Mouse (Mus musculus) lung, adult 2 months (tissue): ENCODE data around the gene Nr2f1.

Source experiments
- CTCF ChIP-seq: fragments of 200-500 bp; IDR thresholded peaks from 2 replicates; pipeline ENCODE4 v1.5.1; 2011; ENCODE audit warnings: mild to moderate bottlenecking, low read length, control low read depth; ENCODE audit not compliant: insufficient read depth
- POLR2A ChIP-seq: fragments of 200-500 bp; IDR thresholded peaks from 2 replicates; pipeline ENCODE4 v1.6.1; 2011; ENCODE audit warnings: low read depth, mild to moderate bottlenecking, control low read depth, low read length, borderline replicate concordance; ENCODE audit errors: extremely low read depth

GRCm38 (mm10) chr13:78208689-78209410 lies 9.3 kb upstream of the Nr2f1 start:
- no peak for TF ChIP-seq CTCF
- no peak for TF ChIP-seq POLR2A
